Mouse (Mus musculus) embryo, embryonic 11.5 days (tissue): ENCODE measurements around the gene Epas1.

Experiments used
- DNase-seq: peaks from one replicate; pipeline ENCODE4 v3.0.0-alpha.2; 2012; ENCODE audit warnings: low read depth, low spot score

The Epas1 gene

GRCm38 (mm10) chr17:86827391-86828165 lies 74.1 kb downstream of the Epas1 start:
- DNase-seq: no peak

GRCm38 (mm10) chr17:86828500-86828899 lies 75.0 kb downstream of the Epas1 start:
- no peak for DNase-seq

GRCm38 (mm10) chr17:86829383-86830175 lies 76.1 kb downstream of the Epas1 start:
- DNase-seq: no peak

GRCm38 (mm10) chr17:86830893-86831292 lies 77.4 kb downstream of the Epas1 start:
- DNase-seq: no peak

GRCm38 (mm10) chr17:86832562-86833327 lies 79.2 kb downstream of the Epas1 start:
- DNase-seq: no peak

- DNase-seq: no peak
Observed at GRCm38 (mm10) chr17:86833945-86834344, 80.4 kb downstream of the Epas1 start.

- DNase-seq: no peak
Observed at GRCm38 (mm10) chr17:86839308-86839707, 85.8 kb downstream of the Epas1 start.

GRCm38 (mm10) chr17:86850700-86851337 lies 97.3 kb downstream of the Epas1 start:
- no peak for DNase-seq

- no peak for DNase-seq
Observed at GRCm38 (mm10) chr17:86851782-86852181, 98.3 kb downstream of the Epas1 start.

GRCm38 (mm10) chr17:86852591-86853031 lies 99.1 kb downstream of the Epas1 start:
- no peak for DNase-seq

- no peak for DNase-seq
Observed at GRCm38 (mm10) chr17:86870586-86870985, 117.1 kb downstream of the Epas1 start.

GRCm38 (mm10) chr17:86872643-86873042 lies 119.1 kb downstream of the Epas1 start:
- no peak for DNase-seq

- DNase-seq: no peak
Observed at GRCm38 (mm10) chr17:86876940-86877339, 123.4 kb downstream of the Epas1 start.

- DNase-seq: no peak
Observed at GRCm38 (mm10) chr17:86877747-86878146, 124.2 kb downstream of the Epas1 start.

GRCm38 (mm10) chr17:86880056-86880455 lies 126.6 kb downstream of the Epas1 start:
- DNase-seq: no peak

- DNase-seq: no peak
Observed at GRCm38 (mm10) chr17:86880461-86881044, 127.1 kb downstream of the Epas1 start.
